Mouse (Mus musculus) cerebellum, adult 2 months (tissue): ENCODE data around the gene Ankrd13b. TPM values are rescaled to one million over a fixed set of nuclear protein-coding genes. Genes with fewer than 3 reads are reported as not detected.

Experiments
- DNase-seq, 2 experiments: peaks; one replicate each; pipeline ENCODE4 v3.0.0; 2021
- H3K27ac ChIP-seq: fragments of 200-500 bp; 2 replicates; pipeline ENCODE4 v1.5.1; 2012; ENCODE audit warnings: low read length, control low read depth, inconsistent platforms; ENCODE audit not compliant: insufficient read depth
- H3K27me3 ChIP-seq: fragments of 200-500 bp; 2 replicates; pipeline ENCODE4 v1.6.1; 2012; ENCODE audit warnings: inconsistent platforms, mild to moderate bottlenecking, low read length, moderate library complexity; ENCODE audit not compliant: control insufficient read depth, insufficient read depth
- H3K4me1 ChIP-seq: fragments of 200-500 bp; 2 replicates; pipeline ENCODE4 v1.6.1; 2011; ENCODE audit warnings: low read length; ENCODE audit not compliant: control insufficient read depth, insufficient read depth
- H3K4me3 ChIP-seq: fragments of 200-500 bp; replicated peaks from 2 replicates; pipeline ENCODE3; 2011; ENCODE audit warnings: mild to moderate bottlenecking, low read depth, low read length, control low read depth; ENCODE audit not compliant: insufficient read depth
- CTCF ChIP-seq: fragments of 200-500 bp; IDR thresholded peaks from 2 replicates; pipeline ENCODE4 v1.5.1; 2011; ENCODE audit warnings: low read depth, mild to moderate bottlenecking, control low read depth, low read length, moderate library complexity, borderline replicate concordance; ENCODE audit not compliant: insufficient read depth
- POLR2A ChIP-seq: fragments of 200-500 bp; IDR thresholded peaks from 2 replicates; pipeline ENCODE4 v1.6.1; 2011; ENCODE audit warnings: low read length, control low read depth, borderline replicate concordance; ENCODE audit not compliant: insufficient read depth
- WGBS: fragments of 180-500 bp; shearing (Covaris S2); methylation state at CpG from one replicate; pipeline ENCODE4 v1.1.7; 2018; 5-methylcytosine and 5-hydroxymethylcytosine counted together
- polyA plus RNA-seq: library from polyadenylated mRNA; depleted of rRNA; stranded (reverse); fragments of >200 nt; gene quantifications from 2 replicates; pipeline ENCODE4 v1.2.3, GENCODE M21; 2012

Gene Ankrd13b
- polyA plus RNA-seq, 1 experiment: 106 TPM

DNA sequence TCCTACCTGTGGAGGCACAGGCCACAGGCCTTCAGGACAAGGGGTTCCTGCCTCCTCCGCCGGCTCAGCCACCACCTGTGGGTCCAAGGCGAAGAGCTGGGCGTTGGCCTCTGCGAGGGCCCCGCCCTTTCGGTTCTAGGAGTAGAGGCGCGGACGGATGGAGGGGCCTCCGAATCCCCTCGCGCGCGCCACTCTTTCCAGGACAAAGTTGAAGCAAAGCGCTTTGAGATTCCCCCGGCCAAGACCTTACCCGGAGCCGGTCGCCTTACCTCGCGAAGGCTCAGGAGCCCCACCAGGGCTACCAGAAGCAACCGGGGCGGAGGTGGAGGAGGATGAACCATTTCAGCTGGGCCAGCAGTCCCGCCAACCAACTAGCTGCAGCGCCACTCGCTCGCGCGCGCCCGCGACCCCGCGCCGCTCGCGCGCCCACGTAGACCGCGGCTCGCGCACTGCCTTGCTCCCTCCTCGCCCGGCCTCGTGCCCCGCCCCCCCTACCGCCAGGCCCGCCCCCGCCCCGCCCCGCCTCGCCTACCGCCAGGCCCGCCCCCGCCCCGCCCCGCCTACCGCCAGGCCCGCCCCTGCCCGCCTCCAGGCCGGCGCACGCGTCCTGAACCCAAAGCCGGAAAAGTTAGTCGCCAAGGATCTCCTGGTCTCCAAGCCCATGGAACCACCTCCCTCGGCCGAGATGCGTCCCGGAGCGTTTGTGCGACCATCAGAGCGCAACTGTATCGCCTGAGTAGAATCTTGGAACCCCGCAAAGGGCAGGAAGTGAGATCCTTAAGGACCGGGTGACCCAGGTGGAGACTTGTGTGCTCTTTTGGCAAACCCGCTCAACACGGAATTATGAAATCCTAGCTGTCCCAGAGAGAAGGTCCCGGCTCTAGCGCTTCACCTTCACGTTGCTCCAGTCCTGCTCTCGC lies 23.7 kb upstream of the Ankrd13b start:
- no peak for TF ChIP-seq CTCF
- DNase-seq: peak; percentile 83 to 84
- Histone ChIP-seq H3K27ac (no peak overlapping the region), H3K27me3 (no peaks in the 10 kb centered on the region), H3K4me1 (no peaks in the 10 kb centered on the region), H3K4me3 (peak overlapping the region; percentile 86)
- under 1% methylated on average over 66 of the region's 84 CpGs for WGBS

DNA sequence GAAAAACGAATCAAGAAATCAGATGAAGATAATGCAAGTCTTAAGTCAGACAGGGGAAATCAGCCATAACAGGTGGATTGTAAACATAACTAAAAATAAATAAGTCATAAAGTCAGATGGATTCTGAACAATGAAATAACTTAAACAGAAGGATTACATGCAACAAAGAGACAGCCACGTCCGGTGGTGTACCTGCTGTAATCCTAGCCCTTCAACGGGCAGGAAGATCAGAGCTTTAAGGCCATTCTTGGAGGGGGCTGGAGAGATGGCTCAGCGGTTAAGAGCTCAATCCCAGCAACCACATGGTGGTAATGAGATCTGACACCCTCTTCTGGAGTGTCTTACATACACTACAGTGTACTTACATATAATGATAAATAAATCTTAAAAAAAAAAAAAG lies 21.9 kb upstream of the Ankrd13b start:
- TF ChIP-seq POLR2A: no peak
- no peak for TF ChIP-seq CTCF
- 0 out of 2 replicates have a peak, but pooled peaks cover 3% of the 10 kb centered on the region for H3K4me1 ChIP-seq
- WGBS: 83% methylated on average over 5 of the region's 5 CpGs
- H3K27ac ChIP-seq: no peak overlapping the region
- no peak overlapping the region for H3K4me3 ChIP-seq
- no peaks in the 10 kb centered on the region for H3K27me3 ChIP-seq
- DNase-seq: no peak

DNA sequence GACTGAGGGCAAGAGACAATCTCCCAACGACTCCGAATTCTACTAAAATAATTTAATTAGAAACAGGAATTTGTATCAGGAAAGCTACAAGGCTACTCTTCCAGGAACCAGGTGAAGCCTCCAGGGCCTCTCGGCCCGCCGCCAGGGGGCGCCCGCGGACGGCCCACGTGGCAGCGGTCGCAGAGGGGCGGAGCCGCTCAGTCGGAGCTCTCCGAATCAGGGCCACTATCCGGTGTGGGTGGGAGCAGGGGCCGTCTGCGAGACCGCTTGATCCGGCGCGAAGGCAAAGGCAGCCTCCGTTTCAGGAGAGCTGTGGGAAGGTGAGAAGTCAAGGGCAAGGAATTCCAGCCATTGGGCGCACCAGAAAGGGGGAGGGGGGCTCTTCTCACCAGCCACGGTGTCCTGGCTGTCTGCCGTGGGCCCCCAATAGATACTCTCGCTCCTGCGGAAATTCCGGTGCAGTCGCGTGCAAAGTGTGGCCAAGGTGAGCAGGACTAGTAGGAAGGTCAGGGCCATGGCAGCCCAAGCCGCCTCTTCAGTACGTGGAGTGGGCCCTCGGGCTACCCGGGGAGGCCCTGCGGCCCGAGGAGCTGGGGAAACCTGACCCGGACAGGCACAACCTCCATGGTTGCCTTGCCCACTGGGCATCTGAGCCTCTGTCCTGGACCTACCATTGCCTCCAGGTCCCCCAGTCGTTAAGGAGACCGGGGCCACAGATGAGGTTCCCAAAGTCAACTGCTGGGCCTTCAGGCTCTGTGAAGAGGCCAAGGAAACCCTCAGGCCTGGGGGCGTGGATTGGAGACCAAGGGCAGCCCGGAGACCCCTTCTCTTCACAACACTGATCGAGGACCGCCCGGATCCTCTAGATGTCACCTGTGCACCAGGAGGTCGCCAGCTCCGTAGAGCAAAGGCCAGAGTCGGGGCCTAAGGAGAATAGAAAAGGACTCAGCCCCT lies 18.9 kb upstream of the Ankrd13b start:
- no peak overlapping the region for H3K27ac ChIP-seq
- H3K4me1 ChIP-seq: peaks cover 3% of the 10 kb centered on the region; the same call in 1 of the 2 replicates
- H3K27me3 ChIP-seq: no peaks in the 10 kb centered on the region
- TF ChIP-seq CTCF (peak; percentile 74; the same call in 1 of the 2 replicates), POLR2A (no peak)
- WGBS: 20% methylated on average over 49 of the region's 49 CpGs
- DNase-seq: peak; percentile 76 to 81
- H3K4me3 ChIP-seq: peak overlapping the region; percentile 20

DNA sequence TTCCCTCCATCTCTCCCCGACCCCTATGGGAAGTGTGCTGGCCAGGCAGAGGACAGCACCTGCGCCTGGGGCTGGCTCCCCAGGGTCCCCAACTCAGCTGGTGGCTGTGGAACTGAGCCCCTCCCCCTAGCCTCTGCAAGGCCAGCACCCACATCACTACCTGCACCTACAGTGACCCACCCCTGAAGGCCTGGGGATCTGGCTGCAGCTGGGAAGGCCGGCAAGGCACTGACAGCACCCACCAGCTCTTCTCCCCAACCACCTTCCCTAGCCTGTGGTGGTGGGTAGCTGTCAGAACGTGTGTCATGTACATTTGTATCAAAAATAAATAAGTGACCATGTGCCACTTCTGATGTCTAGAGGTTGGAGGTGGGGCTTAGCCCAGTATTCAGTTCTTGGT lies 17.9 kb upstream of the Ankrd13b start:
- peak; percentile 14 to 21 for DNase-seq
- Histone ChIP-seq H3K27ac (no peak overlapping the region), H3K27me3 (no peaks in the 10 kb centered on the region), H3K4me1 (peaks cover 3% of the 10 kb centered on the region; the same call in 1 of the 2 replicates), H3K4me3 (no peak overlapping the region)
- WGBS: 70% methylated on average over 4 of the region's 4 CpGs
- no peak for TF ChIP-seq POLR2A
- TF ChIP-seq CTCF: no peak

DNA sequence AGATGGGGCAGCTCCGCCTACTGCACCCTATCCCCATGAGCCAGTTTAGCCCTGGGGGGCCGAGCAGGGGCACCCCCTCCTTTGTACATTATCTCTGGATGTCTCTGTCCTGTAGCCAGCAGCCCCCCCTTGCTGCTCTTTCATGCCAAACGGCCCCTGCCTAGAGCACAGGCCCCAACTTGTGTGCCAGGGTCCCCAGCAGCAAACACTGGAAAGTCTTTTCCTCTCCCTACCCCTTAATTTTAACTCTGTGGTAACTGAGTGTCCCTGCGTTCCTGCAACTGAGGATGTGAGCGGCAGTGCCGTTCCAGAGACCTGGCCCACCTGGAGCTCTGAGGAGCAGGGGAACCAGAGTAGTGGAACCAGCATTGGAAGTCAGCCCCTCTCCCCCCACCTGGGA lies 17.5 kb upstream of the Ankrd13b start:
- Histone ChIP-seq H3K4me1 (peaks cover 3% of the 10 kb centered on the region; the same call in 1 of the 2 replicates), H3K4me3 (no peak overlapping the region), H3K27me3 (no peaks in the 10 kb centered on the region), H3K27ac (no peak overlapping the region)
- 79% methylated on average over 6 of the region's 6 CpGs for WGBS
- TF ChIP-seq POLR2A (no peak), CTCF (no peak)
- DNase-seq: peak in 1 of 2 experiments; percentile 19

DNA sequence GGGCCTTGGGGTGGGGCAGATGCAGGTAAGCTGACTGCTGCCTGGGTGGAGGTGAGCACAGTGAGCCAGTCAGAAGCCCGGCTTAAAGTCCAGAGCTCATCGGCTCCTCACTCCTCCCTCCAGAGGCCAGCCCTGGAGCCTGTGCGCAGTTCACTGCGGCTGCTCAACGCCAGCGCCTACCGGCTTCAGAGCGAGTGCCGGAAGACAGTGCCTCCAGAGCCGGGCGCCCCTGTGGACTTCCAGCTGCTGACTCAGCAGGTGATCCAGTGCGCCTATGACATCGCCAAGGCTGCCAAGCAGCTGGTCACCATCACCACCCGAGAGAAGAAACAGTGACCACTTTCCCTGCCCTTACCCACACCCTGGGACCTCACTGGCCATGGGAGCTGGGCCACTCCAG lies 16.8 kb upstream of the Ankrd13b start:
- no peak overlapping the region for H3K27ac ChIP-seq
- TF ChIP-seq CTCF (no peak), POLR2A (no peak)
- H3K4me1 ChIP-seq: peaks cover 5% of the 10 kb centered on the region
- WGBS: 60% methylated on average over 14 of the region's 14 CpGs
- DNase-seq: peak in 1 of 2 experiments; percentile 5
- no peaks in the 10 kb centered on the region for H3K27me3 ChIP-seq
- H3K4me3 ChIP-seq: no peak overlapping the region

DNA sequence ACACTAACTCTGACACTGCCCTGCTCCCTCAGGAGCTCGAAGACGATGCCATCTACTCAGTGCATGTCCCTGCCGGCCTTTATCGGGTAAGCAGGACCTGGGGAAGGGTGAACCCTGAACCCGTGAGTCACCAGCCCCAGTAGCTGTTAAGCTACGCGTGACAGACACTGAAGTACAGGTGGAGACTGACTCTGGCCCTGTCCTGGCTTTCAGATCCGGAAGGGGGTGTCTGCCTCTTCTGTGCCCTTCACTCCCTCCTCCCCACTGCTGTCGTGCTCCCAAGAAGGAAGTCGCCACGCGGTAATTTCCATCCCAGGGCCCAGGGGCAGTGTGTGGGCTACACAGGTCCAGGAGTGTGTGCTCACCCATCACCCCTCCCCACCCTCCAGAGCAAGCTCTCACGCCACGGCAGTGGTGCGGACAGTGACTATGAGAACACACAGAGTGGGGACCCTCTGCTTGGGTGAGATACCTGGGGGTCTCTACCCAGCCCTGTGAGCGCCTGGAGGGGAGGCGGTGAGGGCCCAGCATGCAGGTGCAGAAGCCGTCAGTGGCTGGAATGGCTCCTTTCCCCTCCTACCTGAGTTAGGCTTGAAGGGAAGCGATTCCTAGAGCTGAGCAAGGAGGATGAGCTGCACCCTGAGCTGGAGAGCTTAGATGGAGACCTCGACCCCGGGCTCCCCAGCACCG lies 16.0 kb upstream of the Ankrd13b start:
- no peak overlapping the region for H3K27ac ChIP-seq
- 90% methylated on average over 22 of the region's 22 CpGs for WGBS
- no peak overlapping the region for H3K4me3 ChIP-seq
- TF ChIP-seq CTCF (no peak), POLR2A (no peak)
- H3K4me1 ChIP-seq: peaks cover 14% of the 10 kb centered on the region
- DNase-seq: peak in 1 of 2 experiments; percentile 11
- no peaks in the 10 kb centered on the region for H3K27me3 ChIP-seq
